Mouse (Mus musculus) testis, adult 2 months (tissue): Measurements from ENCODE around the gene Kansl3. TPM values are rescaled to one million over a fixed set of nuclear protein-coding genes. Genes with fewer than 3 reads are reported as not detected.
A peak's percentile ranks its signal among the peaks of the same experiment; 100 is the strongest.

Experiments used
- H3K27ac ChIP-seq: fragments of 200-500 bp; 2 replicates; pipeline ENCODE4 v1.5.1; 2012; ENCODE audit warnings: low read depth, low read length; ENCODE audit not compliant: control insufficient read depth, insufficient read depth
- H3K27me3 ChIP-seq: fragments of 200-500 bp; 2 replicates; pipeline ENCODE4 v1.6.1; 2012; ENCODE audit warnings: mild to moderate bottlenecking, low read length, moderate library complexity; ENCODE audit not compliant: control insufficient read depth, insufficient read depth
- H3K36me3 ChIP-seq: fragments of 200-500 bp; 2 replicates; pipeline ENCODE4 v1.6.1; 2012; ENCODE audit warnings: mild to moderate bottlenecking, low read length; ENCODE audit not compliant: control insufficient read depth, insufficient read depth
- H3K4me1 ChIP-seq: fragments of 200-500 bp; 2 replicates; pipeline ENCODE4 v1.6.1; 2012; ENCODE audit warnings: low read length; ENCODE audit not compliant: control insufficient read depth, insufficient read depth
- H3K4me3 ChIP-seq: fragments of 200-500 bp; 2 replicates; pipeline ENCODE4 v1.5.1; 2012; ENCODE audit warnings: low read depth, mild to moderate bottlenecking, low read length, moderate library complexity, mixed read lengths; ENCODE audit not compliant: control insufficient read depth
- CTCF ChIP-seq: fragments of 200-500 bp; IDR thresholded peaks from 2 replicates; pipeline ENCODE4 v1.5.1; 2012; ENCODE audit warnings: low read depth, mild to moderate bottlenecking, inconsistent platforms, low read length, moderate library complexity; ENCODE audit not compliant: control insufficient read depth, insufficient read depth, insufficient replicate concordance
- POLR2A ChIP-seq: fragments of 200-500 bp; IDR thresholded peaks from 2 replicates; pipeline ENCODE4 v1.6.1; 2012; ENCODE audit warnings: low read depth, mild to moderate bottlenecking, inconsistent platforms, low read length, moderate library complexity; ENCODE audit not compliant: control insufficient read depth
- polyA plus RNA-seq: library from polyadenylated mRNA; depleted of rRNA; stranded (reverse); fragments of >200 nt; gene quantifications from 2 replicates; pipeline ENCODE4 v1.2.3, GENCODE M21; 2012

The Kansl3 gene
- polyA plus RNA-seq, 1 experiment: 141 TPM

GRCm38 (mm10) chr1:36332955-36333887 is 35.8 kb downstream of the Kansl3 start:
- H3K27me3 ChIP-seq: no peaks in the 10 kb centered on the region
- no peak overlapping the region for H3K27ac ChIP-seq
- peak overlapping the region; percentile 30; the same call in 1 of the 2 replicates for H3K4me3 ChIP-seq
- peaks cover 3% of the 10 kb centered on the region for H3K36me3 ChIP-seq
- TF ChIP-seq CTCF (no peak), POLR2A (no peak)
- H3K4me1 ChIP-seq: no peaks in the 10 kb centered on the region

GRCm38 (mm10) chr1:36331743-36332142 is 37.2 kb downstream of the Kansl3 start:
- no peaks in the 10 kb centered on the region for H3K27me3 ChIP-seq
- H3K4me3 ChIP-seq: no peak overlapping the region
- TF ChIP-seq POLR2A (no peak), CTCF (no peak)
- no peaks in the 10 kb centered on the region; the same call in none of the 2 replicates for H3K36me3 ChIP-seq
- H3K27ac ChIP-seq: no peak overlapping the region
- no peaks in the 10 kb centered on the region for H3K4me1 ChIP-seq

GRCm38 (mm10) chr1:36326815-36327214 is 42.2 kb downstream of the Kansl3 start:
- no peaks in the 10 kb centered on the region for H3K27me3 ChIP-seq
- H3K36me3 ChIP-seq: no peaks in the 10 kb centered on the region; the same call in 1 of the 2 replicates
- no peaks in the 10 kb centered on the region; the same call in 1 of the 2 replicates for H3K4me1 ChIP-seq
- no peak overlapping the region for H3K4me3 ChIP-seq
- no peak overlapping the region for H3K27ac ChIP-seq
- TF ChIP-seq POLR2A: no peak
- TF ChIP-seq CTCF: no peak

GRCm38 (mm10) chr1:36325900-36326321 is 43.1 kb downstream of the Kansl3 start:
- TF ChIP-seq POLR2A (no peak), CTCF (no peak)
- Histone ChIP-seq H3K4me1 (no peaks in the 10 kb centered on the region; the same call in 1 of the 2 replicates), H3K4me3 (no peak overlapping the region), H3K36me3 (no peaks in the 10 kb centered on the region; the same call in 1 of the 2 replicates), H3K27me3 (no peaks in the 10 kb centered on the region), H3K27ac (no peak overlapping the region)

GRCm38 (mm10) chr1:36323746-36324448 is 45.1 kb downstream of the Kansl3 start:
- no peaks in the 10 kb centered on the region for H3K36me3 ChIP-seq
- TF ChIP-seq POLR2A (no peak), CTCF (peak; percentile 39; the same call in 1 of the 2 replicates)
- no peaks in the 10 kb centered on the region; the same call in 1 of the 2 replicates for H3K4me1 ChIP-seq
- no peak overlapping the region for H3K4me3 ChIP-seq
- no peak overlapping the region for H3K27ac ChIP-seq
- no peaks in the 10 kb centered on the region for H3K27me3 ChIP-seq

GRCm38 (mm10) chr1:36323076-36323475 is 45.9 kb downstream of the Kansl3 start:
- Histone ChIP-seq H3K4me1 (no peaks in the 10 kb centered on the region; the same call in 1 of the 2 replicates), H3K27me3 (no peaks in the 10 kb centered on the region), H3K36me3 (no peaks in the 10 kb centered on the region), H3K4me3 (no peak overlapping the region), H3K27ac (no peak overlapping the region)
- TF ChIP-seq CTCF: no peak
- TF ChIP-seq POLR2A: no peak
